In the genomic region with DNA sequence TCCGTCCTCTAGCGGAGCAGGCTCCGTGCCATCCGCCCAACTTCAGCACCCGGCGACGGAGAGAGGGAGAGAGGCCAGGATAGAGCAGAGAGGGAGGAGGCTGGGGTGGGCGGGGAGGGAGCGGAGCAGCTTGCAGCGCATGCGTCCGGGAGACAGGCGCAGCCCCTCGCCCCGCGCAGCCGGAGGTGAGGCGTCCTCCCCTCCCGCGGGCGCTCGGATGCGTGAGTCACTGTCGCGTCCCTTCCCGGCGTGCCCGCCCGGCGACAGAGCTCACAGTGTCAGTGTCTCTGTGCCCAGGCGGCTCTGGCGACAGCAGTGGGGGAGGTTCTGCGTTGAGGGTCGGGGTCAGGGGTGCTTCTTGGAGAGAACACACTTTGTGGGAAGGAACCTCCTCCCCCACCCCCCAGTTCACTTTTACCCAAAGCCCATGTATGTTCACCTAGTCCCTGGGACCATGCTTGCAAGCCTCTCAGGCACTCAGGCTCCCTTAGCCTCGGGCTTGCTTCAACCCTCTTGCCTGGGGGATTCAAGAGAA, we compare ENCODE assay signal across 8 mouse cellular contexts. TPM values are rescaled to one million over a fixed set of nuclear protein-coding genes. Genes with fewer than 3 reads are reported as not detected.
DNase-seq lines count a peak whose midpoint lies in the region; ATAC-seq lines count a peak whose summit lies in the region.

TSS of gene Rgs17 (minus strand) at position 107 of the 535 bp plus-strand sequence.

- no peak within 1 kb of the TSS for H3K27ac ChIP-seq in embryonic facial prominence, embryonic 11.5 days (replicated peaks; ENCODE audit: low read depth, low read length)
- no peak within 1 kb of the TSS for H3K27ac ChIP-seq in liver, embryonic 16.5 days (ENCODE audit: low read length)

- H3K9ac ChIP-seq in embryonic facial prominence, embryonic 11.5 days (replicated peaks; ENCODE audit: low read length) = peak within 1 kb of the TSS; percentile 60
- H3K9ac ChIP-seq in liver, embryonic 16.5 days (ENCODE audit: low read depth, low read length) = no peak within 1 kb of the TSS

- WGBS in embryonic facial prominence, embryonic 11.5 days = 0% methylated on average over 19 of the region's 35 CpGs
- 1% methylated on average over 22 of the region's 35 CpGs for WGBS in liver, embryonic 16.5 days (ENCODE audit: insufficient replicate concordance)

- peak within 1 kb of the TSS; percentile 66 for H3K4me3 ChIP-seq in embryonic facial prominence, embryonic 11.5 days (ENCODE audit: low read depth, low read length)
- peak within 1 kb of the TSS; percentile 33 for H3K4me3 ChIP-seq in liver, embryonic 16.5 days (ENCODE audit: low read depth, low read length)

- peak; percentile 96 for ATAC-seq in embryonic facial prominence, embryonic 11.5 days (replicated peaks; ENCODE audit: insufficient number of reproducible peaks, low FRiP score, low TSS enrichment, low read depth)
- ATAC-seq in liver, embryonic 16.5 days (ENCODE audit: low read depth) = no peak

- H3K4me1 ChIP-seq in embryonic facial prominence, embryonic 11.5 days (ENCODE audit: control insufficient read depth, insufficient read depth, low read length) = peaks cover 4% of the 10 kb centered on the region; the same call in 1 of the 2 replicates
- H3K4me1 ChIP-seq in liver, embryonic 16.5 days (ENCODE audit: control insufficient read depth, low read depth, low read length) = no peaks in the 10 kb centered on the region

- DNase-seq in thymus, postnatal 4 days = peak; percentile 24
- DNase-seq in thymus, postnatal 0 days (ENCODE audit: low spot score) = no peak
- DNase-seq in embryonic facial prominence, embryonic 11.5 days (ENCODE audit: low spot score) = peak; percentile 77
- DNase-seq in heart, adult 9 months (ENCODE audit: low spot score in 2 of 2) = peak; percentile 11 to 12
- peak; percentile 66 to 75 for DNase-seq in layer of hippocampus, adult 18-20 months (ENCODE audit: low spot score in 2 of 2)
- DNase-seq in retina, postnatal 7 days (ENCODE audit: low read depth, low spot score) = peak; percentile 40
- no peak for DNase-seq in c-Kit-positive CD71-positive TER-119-positive erythroid progenitor cells, embryonic 14.5 days (ENCODE audit: low spot score)

- no peaks in the 10 kb centered on the region for H3K9me3 ChIP-seq in embryonic facial prominence, embryonic 11.5 days (replicated peaks; ENCODE audit: control insufficient read depth, low read length)
- no peaks in the 10 kb centered on the region for H3K9me3 ChIP-seq in liver, embryonic 16.5 days (replicated peaks; ENCODE audit: control insufficient read depth, low read length)

- no peaks in the 10 kb centered on the region for H3K36me3 ChIP-seq in embryonic facial prominence, embryonic 11.5 days (replicated peaks; ENCODE audit: control insufficient read depth, insufficient read depth, low read depth, low read length)
- no peaks in the 10 kb centered on the region for H3K36me3 ChIP-seq in liver, embryonic 16.5 days (ENCODE audit: control insufficient read depth, insufficient read depth)

- peaks cover 4% of the 10 kb centered on the region; the same call in 1 of the 2 replicates for H3K27me3 ChIP-seq in embryonic facial prominence, embryonic 11.5 days (ENCODE audit: control insufficient read depth, insufficient read depth, low read length)
- H3K27me3 ChIP-seq in liver, embryonic 16.5 days (ENCODE audit: control insufficient read depth, insufficient read depth, low read depth, low read length) = peaks cover 34% of the 10 kb centered on the region

- peak within 1 kb of the TSS; percentile 98 for H3K4me2 ChIP-seq in embryonic facial prominence, embryonic 11.5 days (ENCODE audit: low read depth, low read length)
- peak within 1 kb of the TSS; percentile 44 for H3K4me2 ChIP-seq in liver, embryonic 16.5 days (ENCODE audit: low read depth, low read length)

RNA-seq across cellular contexts. Expression of gene Rgs17, which starts in this region (rescaled TPM):
- 1.5 and 2.1 TPM in 2 replicates for polyA plus RNA-seq in thymus, postnatal 0 days (2015; fragmentation: Nextera tagmentation; extraction: Ambion mirVana)
- 0.56 and 0.66 TPM in 2 replicates for polyA plus RNA-seq in embryonic facial prominence, embryonic 11.5 days (2014; fragmentation: Nextera tagmentation; extraction: Ambion mirVana)
- total RNA-seq in layer of hippocampus, adult 18-20 months (2021) = 10 to 100 TPM; 31.0 to 34.5 TPM
- 0.04 TPM in 1 of 2 replicates, not detected in the other for polyA plus RNA-seq in liver, embryonic 16.5 days (2015; fragmentation: Nextera tagmentation; extraction: Ambion mirVana)

Comparison
In these comparisons a context has a peak if more than half of its experiments do, and no peak if none do; other contexts are left out.
1. DNase-seq: peak in thymus, postnatal 4 days (single experiment), heart, adult 9 months (2 of 2), layer of hippocampus, adult 18-20 months (2 of 2) and retina, postnatal 7 days (single experiment); none in thymus, postnatal 0 days (single experiment) and c-Kit-positive CD71-positive TER-119-positive erythroid progenitor cells, embryonic 14.5 days (single experiment).
2. Peak in DNase-seq, ATAC-seq, H3K4me3 ChIP-seq, H3K9ac ChIP-seq and H3K4me2 ChIP-seq in embryonic facial prominence, embryonic 11.5 days; RNA of the gene not detected or under 1 TPM.